Mouse (Mus musculus): ENCODE results near the gene Socs5.

DNA sequence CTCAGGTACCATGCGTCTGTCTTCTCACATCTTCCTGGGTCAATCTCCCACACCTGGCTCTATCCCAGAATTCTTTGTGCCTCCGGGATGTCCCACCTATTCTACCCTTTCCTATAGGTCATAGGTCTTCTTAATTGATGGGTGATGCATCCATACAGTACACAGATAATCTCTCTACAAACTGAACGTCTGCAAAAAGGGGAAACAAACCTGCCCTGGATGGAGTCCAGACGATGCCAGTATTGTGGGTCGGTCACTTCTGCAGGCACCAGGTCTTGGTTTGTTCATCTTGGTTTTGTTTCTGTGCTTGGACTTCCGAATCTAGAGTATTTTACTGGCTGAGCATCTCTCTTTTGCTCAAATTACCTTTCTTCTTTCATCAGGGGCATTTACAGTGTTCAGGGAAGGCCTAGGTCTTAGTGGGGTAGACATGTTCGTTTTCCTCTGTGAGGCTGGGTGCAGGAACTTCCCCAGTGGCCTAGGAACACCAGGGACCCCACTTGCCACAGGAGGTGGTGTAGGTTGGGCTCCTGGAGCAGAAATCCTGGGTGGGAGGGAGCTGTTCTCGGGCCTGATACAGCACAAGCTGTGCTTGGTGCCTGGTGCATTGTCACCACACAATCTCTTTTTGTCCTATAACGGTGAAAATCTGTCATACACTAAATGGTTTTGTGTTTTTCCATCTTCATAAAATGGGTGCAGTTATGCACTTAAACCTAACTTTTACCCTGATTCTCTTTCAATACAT lies 33.9 kb downstream of the Socs5 start:
- TF ChIP-seq CTCF (IDR thresholded peaks at IDR 0.05; ENCODE audit: control insufficient read depth, insufficient read depth, insufficient replicate concordance, low read depth, low read length) = no peak
- TF ChIP-seq POLR2A (IDR thresholded peaks at IDR 0.05; ENCODE audit: control insufficient read depth, low read depth, low read length) = no peak

All from testis, adult 2 months (tissue).